Mouse (Mus musculus) kidney, embryonic 16.5 days (tissue): Measurements from ENCODE around the gene Tns1. TPM values are rescaled to one million over a fixed set of nuclear protein-coding genes. Genes with fewer than 3 reads are reported as not detected.
A peak's percentile ranks its signal among the peaks of the same experiment; 100 is the strongest.

Experiments used
- ATAC-seq: fragments of 200-750 bp; cut with Nextera tagmentation; 2 replicates; pipeline ENCODE4 v1.8.0; 2017; ENCODE audit warnings: moderate TSS enrichment; ENCODE audit not compliant: low FRiP score, low TSS enrichment
- H3K27ac ChIP-seq: fragments of 300-500 bp; sonication (generic); 2 replicates; pipeline ENCODE4 v1.5.1; 2014; ENCODE audit warnings: low read length
- H3K27me3 ChIP-seq: fragments of 300-500 bp; sonication (generic); 2 replicates; pipeline ENCODE4 v1.6.1; 2014; ENCODE audit warnings: low read length, control low read depth, mixed read lengths; ENCODE audit not compliant: insufficient read depth
- H3K36me3 ChIP-seq: fragments of 300-500 bp; sonication (generic); 2 replicates; pipeline ENCODE4 v1.6.1; 2014; ENCODE audit warnings: low read length, control low read depth, mixed read lengths; ENCODE audit not compliant: insufficient read depth
- H3K4me1 ChIP-seq: fragments of 300-500 bp; sonication (generic); 2 replicates; pipeline ENCODE4 v1.6.1; 2014; ENCODE audit warnings: low read length, control low read depth, mixed read lengths; ENCODE audit not compliant: insufficient read depth
- H3K4me2 ChIP-seq: fragments of 300-500 bp; sonication (generic); replicated peaks from 2 replicates; pipeline ENCODE4 v1.6.1; 2014; ENCODE audit warnings: low read depth, low read length
- H3K4me3 ChIP-seq: fragments of 300-500 bp; sonication (generic); 2 replicates; pipeline ENCODE4 v1.5.1; 2014; ENCODE audit warnings: mild to moderate bottlenecking, low read length
- H3K9ac ChIP-seq: fragments of 300-500 bp; sonication (generic); replicated peaks from 2 replicates; pipeline ENCODE4 v1.6.1; 2014; ENCODE audit warnings: low read length
- H3K9me3 ChIP-seq: fragments of 300-500 bp; sonication (generic); 2 replicates; pipeline ENCODE4 v1.6.1; 2016; ENCODE audit warnings: low read length, control low read depth
- WGBS: fragments of 180-500 bp; shearing (Covaris S2); extraction: QIAGEN DNeasy Blood & Tissue Kit; methylation state at CpG from one replicate; pipeline ENCODE4 v1.1.7; 2014; 5-methylcytosine and 5-hydroxymethylcytosine counted together
- polyA plus RNA-seq: library from polyadenylated mRNA; unstranded; fragments of >200 nt; fragmentation: Nextera tagmentation; extraction: Ambion mirVana; gene quantifications from 2 replicates; pipeline ENCODE4 v1.2.1, GENCODE M21; 2015

The Tns1 gene
- polyA plus RNA-seq, 1 experiment from 2014 or later, result 77.3 TPM

- H3K4me1 ChIP-seq, result peaks cover 36% of the 10 kb centered on the region
- H3K4me3 ChIP-seq, result no peak overlapping the region
- no peak overlapping the region for H3K9ac ChIP-seq
- no peaks in the 10 kb centered on the region for H3K9me3 ChIP-seq
- no peaks in the 10 kb centered on the region for H3K36me3 ChIP-seq
- H3K4me2 ChIP-seq, result no peak overlapping the region
- no peak for ATAC-seq
- 72% methylated on average over 2 of the region's 2 CpGs for WGBS
- H3K27me3 ChIP-seq, result no peaks in the 10 kb centered on the region
- no peak overlapping the region for H3K27ac ChIP-seq
Observed at GRCm38 (mm10) chr1:74109670-74110069, 14.6 kb downstream of the Tns1 start.

- H3K4me3 ChIP-seq, result no peak overlapping the region
- H3K4me1 ChIP-seq, result peaks cover 49% of the 10 kb centered on the region
- no peaks in the 10 kb centered on the region for H3K27me3 ChIP-seq
- no peaks in the 10 kb centered on the region for H3K36me3 ChIP-seq
- H3K9ac ChIP-seq, result no peak overlapping the region
- peak; percentile 75 for ATAC-seq
- WGBS, result 62% methylated on average over 4 of the region's 5 CpGs
- H3K4me2 ChIP-seq, result no peak overlapping the region
- H3K9me3 ChIP-seq, result no peaks in the 10 kb centered on the region
- H3K27ac ChIP-seq, result no peak overlapping the region
Observed at GRCm38 (mm10) chr1:74107931-74108618, 16.2 kb downstream of the Tns1 start.

GRCm38 (mm10) chr1:74106214-74106613 lies 18.0 kb downstream of the Tns1 start:
- ATAC-seq, result no peak

GRCm38 (mm10) chr1:74105660-74106059 lies 18.6 kb downstream of the Tns1 start:
- Histone ChIP-seq H3K9me3 (no peaks in the 10 kb centered on the region), H3K27ac (no peak overlapping the region), H3K27me3 (no peaks in the 10 kb centered on the region), H3K4me2 (no peak overlapping the region), H3K4me1 (peaks cover 27% of the 10 kb centered on the region), H3K4me3 (no peak overlapping the region), H3K36me3 (no peaks in the 10 kb centered on the region), H3K9ac (no peak overlapping the region)
- 87% methylated on average over 4 of the region's 4 CpGs for WGBS
- no peak for ATAC-seq

More at GRCm38 (mm10) chr1:74106214-74106613, 18.0 kb downstream of the Tns1 start:
- Histone ChIP-seq H3K4me3 (no peak overlapping the region), H3K9ac (no peak overlapping the region), H3K27ac (no peak overlapping the region), H3K9me3 (no peaks in the 10 kb centered on the region), H3K4me2 (no peak overlapping the region), H3K27me3 (no peaks in the 10 kb centered on the region), H3K36me3 (no peaks in the 10 kb centered on the region), H3K4me1 (peaks cover 32% of the 10 kb centered on the region)
- 66% methylated on average over 6 of the region's 6 CpGs for WGBS

GRCm38 (mm10) chr1:74103654-74104353 lies 20.4 kb downstream of the Tns1 start:
- no peak for ATAC-seq
- Histone ChIP-seq H3K4me3 (no peak overlapping the region), H3K27ac (no peak overlapping the region), H3K9ac (no peak overlapping the region), H3K27me3 (0 out of 2 replicates have a peak, but pooled peaks cover 5% of the 10 kb centered on the region), H3K36me3 (no peaks in the 10 kb centered on the region), H3K9me3 (no peaks in the 10 kb centered on the region), H3K4me2 (no peak overlapping the region), H3K4me1 (peaks cover 35% of the 10 kb centered on the region)
- WGBS, result 12% methylated on average over 6 of the region's 6 CpGs

- WGBS, result 2% methylated on average over 13 of the region's 14 CpGs
- Histone ChIP-seq H3K4me1 (peaks cover 50% of the 10 kb centered on the region), H3K36me3 (no peaks in the 10 kb centered on the region), H3K4me3 (peak overlapping the region; percentile 59), H3K9me3 (no peaks in the 10 kb centered on the region), H3K9ac (peak overlapping the region; percentile 70), H3K27me3 (peaks cover 10% of the 10 kb centered on the region; the same call in 1 of the 2 replicates), H3K4me2 (peak overlapping the region; percentile 99), H3K27ac (peak overlapping the region; percentile 23; the same call in 1 of the 2 replicates)
- 0 out of 2 replicates have a peak, but pooled peaks have one; percentile 8 for ATAC-seq
Observed at GRCm38 (mm10) chr1:74099001-74099435, 25.2 kb downstream of the Tns1 start.

GRCm38 (mm10) chr1:74098004-74099000 lies 25.9 kb downstream of the Tns1 start:
- peak overlapping the region; percentile 99 for H3K4me2 ChIP-seq
- H3K27me3 ChIP-seq, result peaks cover 10% of the 10 kb centered on the region; the same call in 1 of the 2 replicates
- peak overlapping the region; percentile 70 for H3K9ac ChIP-seq
- H3K9me3 ChIP-seq, result no peaks in the 10 kb centered on the region
- H3K27ac ChIP-seq, result peak overlapping the region; percentile 26; the same call in 1 of the 2 replicates
- ATAC-seq, result peak; percentile 18
- H3K4me3 ChIP-seq, result peak overlapping the region; percentile 59
- H3K4me1 ChIP-seq, result peaks cover 43% of the 10 kb centered on the region
- H3K36me3 ChIP-seq, result no peaks in the 10 kb centered on the region
- WGBS, result under 1% methylated on average over 52 of the region's 58 CpGs

- H3K9me3 ChIP-seq, result no peaks in the 10 kb centered on the region
- no peak overlapping the region for H3K9ac ChIP-seq
- no peaks in the 10 kb centered on the region for H3K36me3 ChIP-seq
- ATAC-seq, result no peak
- H3K4me2 ChIP-seq, result no peak overlapping the region
- H3K4me3 ChIP-seq, result no peak overlapping the region
- WGBS, result 60% methylated on average over 3 of the region's 3 CpGs
- peaks cover 10% of the 10 kb centered on the region; the same call in 1 of the 2 replicates for H3K27me3 ChIP-seq
- H3K27ac ChIP-seq, result no peak overlapping the region
- H3K4me1 ChIP-seq, result peaks cover 62% of the 10 kb centered on the region
Observed at GRCm38 (mm10) chr1:74095728-74096127, 28.5 kb downstream of the Tns1 start.

GRCm38 (mm10) chr1:74095296-74095695 lies 29.0 kb downstream of the Tns1 start:
- H3K27ac ChIP-seq, result no peak overlapping the region
- peaks cover 66% of the 10 kb centered on the region for H3K4me1 ChIP-seq
- 42% methylated on average over 6 of the region's 6 CpGs for WGBS
- no peak for ATAC-seq
- H3K36me3 ChIP-seq, result no peaks in the 10 kb centered on the region
- H3K9me3 ChIP-seq, result no peaks in the 10 kb centered on the region
- no peak overlapping the region for H3K4me3 ChIP-seq
- H3K27me3 ChIP-seq, result peaks cover 10% of the 10 kb centered on the region; the same call in 1 of the 2 replicates
- no peak overlapping the region for H3K4me2 ChIP-seq
- H3K9ac ChIP-seq, result no peak overlapping the region
